ENCODE assay signal across 22 mouse cellular contexts in the genomic region with DNA sequence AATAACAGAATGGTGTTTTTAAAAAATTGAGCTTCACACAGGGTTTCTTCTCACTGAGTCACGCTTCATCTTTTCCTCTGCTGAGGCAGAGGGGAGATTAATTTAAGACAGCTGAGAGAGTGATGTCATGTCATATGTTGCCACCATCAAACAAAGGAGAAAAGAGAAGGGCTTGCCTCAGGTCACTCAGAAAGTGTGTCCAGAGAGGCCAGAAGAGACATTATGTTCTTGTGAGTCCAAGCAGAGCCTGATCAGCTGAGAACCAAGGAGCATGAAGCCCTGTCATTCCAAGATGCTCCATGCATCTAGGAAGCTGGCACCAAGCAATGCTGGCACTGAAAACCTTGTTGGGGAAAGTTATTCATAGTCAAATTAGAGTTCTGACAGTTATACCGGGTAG.
DNase-seq lines count a peak whose midpoint lies in the region; ATAC-seq and TF ChIP-seq lines count a peak whose summit lies in the region.
"Had no signal": no experiment of that assay in that cellular context is flagged by ENCODE, and none has a peak within 500 bp of the region (broad histone marks: within the 10 kb centered on the region; RNA-seq: fewer than 3 reads in every experiment).

No protein-coding gene starts in this region.

- H3K4me1 ChIP-seq in heart, adult 2 months (ENCODE audit: control insufficient read depth, insufficient read depth, low read length): peaks cover 2% of the 10 kb centered on the region; the same call in 1 of the 2 replicates
- no peaks in the 10 kb centered on the region for H3K4me1 ChIP-seq in heart, embryonic 11.5 days (ENCODE audit: control insufficient read depth, insufficient read depth, low read length)
- no peaks in the 10 kb centered on the region for H3K4me1 ChIP-seq in liver, postnatal 0 days (ENCODE audit: insufficient read depth)
- H3K4me1 ChIP-seq: embryonic facial prominence, embryonic 12.5 days; forebrain, embryonic 13.5 days; heart, embryonic 10.5 days; liver, embryonic 13.5 days; midbrain, embryonic 12.5 days had no signal

- no peak for TF ChIP-seq EP300 in heart, adult 2 months (IDR thresholded peaks at IDR 0.05; ENCODE audit: insufficient read depth, low read depth, low read length)
- no peak for TF ChIP-seq EP300 in liver, postnatal 0 days (IDR thresholded peaks at IDR 0.05; ENCODE audit: low read depth)

- intact Hi-C loops in heart, adult 2 months (cut with DNase I): no loop called here
- intact Hi-C loops in left cerebral cortex, postnatal 25 days (cut with DNase I): loop anchor here (5.0 kb wide), 1 partner anchor 62 kb away; no protein-coding TSS in a partner anchor

- no peak for ATAC-seq in heart, embryonic 11.5 days (replicated peaks; ENCODE audit: insufficient number of reproducible peaks, low FRiP score, low TSS enrichment)
- no peak for ATAC-seq in liver, postnatal 0 days
- ATAC-seq: forebrain, embryonic 13.5 days; hindbrain, postnatal 0 days; intestine, embryonic 16.5 days had no signal

- H3K4me2 ChIP-seq in heart, embryonic 11.5 days: no peak overlapping the region
- H3K4me2 ChIP-seq in liver, postnatal 0 days (ENCODE audit: low read depth, low read length): no peak overlapping the region
- H3K4me2 ChIP-seq: embryonic facial prominence, embryonic 12.5 days; forebrain, embryonic 13.5 days; liver, embryonic 13.5 days; lung, embryonic 14.5 days; midbrain, embryonic 12.5 days had no signal

- H3K27ac ChIP-seq in heart, adult 2 months: peak overlapping the region; percentile 30
- no peak overlapping the region for H3K27ac ChIP-seq in heart, embryonic 11.5 days (ENCODE audit: low read depth, low read length)
- H3K27ac ChIP-seq in liver, postnatal 0 days (ENCODE audit: low read depth): no peak overlapping the region
- H3K27ac ChIP-seq: embryonic facial prominence, embryonic 12.5 days; forebrain, embryonic 13.5 days; heart, embryonic 10.5 days; hindbrain, postnatal 0 days; liver, embryonic 13.5 days; midbrain, embryonic 12.5 days; stomach, postnatal 0 days had no signal

- TF ChIP-seq POLR2A in heart, adult 2 months (IDR thresholded peaks at IDR 0.05; ENCODE audit: insufficient read depth, low read depth, low read length): no peak

- no peak overlapping the region for H3K4me3 ChIP-seq in heart, adult 2 months
- H3K4me3 ChIP-seq in heart, embryonic 11.5 days (ENCODE audit: low read depth, low read length): no peak overlapping the region
- no peak overlapping the region for H3K4me3 ChIP-seq in liver, postnatal 0 days (ENCODE audit: low read depth, low read length)
- H3K4me3 ChIP-seq: embryonic facial prominence, embryonic 12.5 days; forebrain, embryonic 13.5 days; heart, embryonic 10.5 days; liver, embryonic 13.5 days; midbrain, embryonic 12.5 days had no signal

- DNase-seq in heart, adult 2 months: no peak
- peak; percentile 69 for DNase-seq in brain, adult 2 months (ENCODE audit: low read depth, low spot score)
- DNase-seq in left cerebral cortex, postnatal 25 days (ENCODE audit: low spot score in 2 of 2): peak; percentile 40 to 83
- peak; percentile 18 to 48 for DNase-seq in right cerebral cortex, postnatal 36 days (ENCODE audit: low spot score in 2 of 2)
- DNase-seq in liver, postnatal 0 days: no peak
- DNase-seq in thymus, postnatal 14 days: no peak
- DNase-seq: adrenal gland, adult 2 months; cerebellum, adult 11-12 months; cerebellum, postnatal 25 days; kidney, adult 9 months; kidney, postnatal 14 days; liver, embryonic 13.5 days; lung, embryonic 14.5 days; thymus, postnatal 25 days had no signal

- H3K9ac ChIP-seq in heart, adult 2 months (ENCODE audit: low read depth, low read length): no peak overlapping the region
- H3K9ac ChIP-seq in heart, embryonic 11.5 days (ENCODE audit: low read depth, low read length): no peak overlapping the region
- H3K9ac ChIP-seq in liver, postnatal 0 days (replicated peaks): no peak overlapping the region
- H3K9ac ChIP-seq: embryonic facial prominence, embryonic 12.5 days; forebrain, embryonic 13.5 days; liver, embryonic 13.5 days; lung, embryonic 14.5 days; midbrain, embryonic 12.5 days had no signal

- TF ChIP-seq CTCF in heart, adult 2 months (IDR thresholded peaks at IDR 0.05): no peak
- no peak for TF ChIP-seq CTCF in liver, postnatal 0 days (IDR thresholded peaks at IDR 0.05; ENCODE audit: low read depth)

- WGBS in heart, adult 2 months: 69% methylated on average over 2 of the region's 2 CpGs
- WGBS in heart, embryonic 11.5 days (ENCODE audit: insufficient replicate concordance): 70% methylated on average over 2 of the region's 2 CpGs
- WGBS in liver, postnatal 0 days (ENCODE audit: insufficient replicate concordance): 77% methylated on average over 2 of the region's 2 CpGs

- H3K9me3 ChIP-seq in heart, embryonic 11.5 days (replicated peaks; ENCODE audit: control insufficient read depth, low read length): no peaks in the 10 kb centered on the region
- no peaks in the 10 kb centered on the region for H3K9me3 ChIP-seq in liver, postnatal 0 days (ENCODE audit: low read length)
- H3K9me3 ChIP-seq: embryonic facial prominence, embryonic 12.5 days; heart, embryonic 10.5 days; midbrain, embryonic 12.5 days had no signal

- no peaks in the 10 kb centered on the region for H3K79me2 ChIP-seq in heart, adult 2 months (replicated peaks; ENCODE audit: control insufficient read depth, insufficient read depth, low read length)

- no peaks in the 10 kb centered on the region for H3K36me3 ChIP-seq in heart, adult 2 months (ENCODE audit: control insufficient read depth, insufficient read depth, low read length)
- no peaks in the 10 kb centered on the region for H3K36me3 ChIP-seq in heart, embryonic 11.5 days (ENCODE audit: control insufficient read depth, insufficient read depth, low read length)
- H3K36me3 ChIP-seq in liver, postnatal 0 days (replicated peaks; ENCODE audit: insufficient read depth, low read length): no peaks in the 10 kb centered on the region
- H3K36me3 ChIP-seq: embryonic facial prominence, embryonic 12.5 days; heart, embryonic 10.5 days; liver, embryonic 13.5 days; midbrain, embryonic 12.5 days had no signal

- no peaks in the 10 kb centered on the region for H3K27me3 ChIP-seq in heart, adult 2 months (ENCODE audit: control insufficient read depth, insufficient read depth, low read length)
- H3K27me3 ChIP-seq in heart, embryonic 11.5 days (ENCODE audit: control insufficient read depth, insufficient read depth, low read length): no peaks in the 10 kb centered on the region
- no peaks in the 10 kb centered on the region for H3K27me3 ChIP-seq in liver, postnatal 0 days (ENCODE audit: insufficient read depth, low read length)
- H3K27me3 ChIP-seq: embryonic facial prominence, embryonic 12.5 days; forebrain, embryonic 13.5 days; liver, embryonic 13.5 days; midbrain, embryonic 12.5 days had no signal

Comparison
In these comparisons a context has a peak if more than half of its experiments do, and no peak if none do; other contexts are left out.
1. DNase-seq: peak in brain, adult 2 months (single experiment), left cerebral cortex, postnatal 25 days (2 of 2) and right cerebral cortex, postnatal 36 days (2 of 2); none in heart, adult 2 months (0 of 2), liver, postnatal 0 days (single experiment) and thymus, postnatal 14 days (single experiment).